Mouse (Mus musculus): ENCODE data around the gene Sfrp2.

The Sfrp2 gene

DNA sequence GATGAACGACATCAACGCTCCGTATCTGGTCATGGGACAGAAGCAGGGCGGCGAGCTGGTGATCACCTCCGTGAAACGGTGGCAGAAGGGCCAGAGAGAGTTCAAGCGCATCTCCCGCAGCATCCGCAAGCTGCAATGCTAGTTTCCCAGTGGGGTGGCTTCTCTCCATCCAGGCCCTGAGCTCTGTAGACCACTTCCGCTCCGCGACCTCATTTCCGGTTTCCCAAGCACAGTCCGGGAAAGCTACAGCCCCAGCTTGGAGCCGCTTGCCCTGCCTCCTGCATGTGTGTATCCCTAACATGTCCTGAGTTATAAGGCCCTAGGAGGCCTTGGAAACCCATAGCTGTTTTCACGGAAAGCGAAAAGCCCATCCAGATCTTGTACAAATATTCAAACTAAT, 7.2 kb downstream of the Sfrp2 start:
- no peak for DNase-seq

DNA sequence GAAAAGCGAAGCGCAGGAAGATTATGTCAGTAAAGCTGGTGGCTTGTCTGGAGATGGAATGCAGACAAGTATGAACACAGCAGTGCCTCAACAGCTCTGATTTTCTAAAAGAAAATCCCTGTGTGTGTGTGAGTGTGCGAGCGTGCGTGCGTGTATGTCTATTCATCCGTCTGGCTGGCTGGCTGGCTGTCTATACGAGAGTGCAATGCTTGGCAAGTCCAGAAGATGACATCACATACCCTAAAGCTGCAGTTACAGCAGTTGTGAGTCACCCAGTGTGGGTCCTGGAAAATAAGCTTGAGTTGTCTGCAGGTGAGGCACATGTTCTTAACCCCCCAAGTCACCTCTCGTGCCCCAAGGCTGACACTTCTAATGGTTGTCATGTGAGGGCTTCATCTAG, 9.3 kb downstream of the Sfrp2 start:
- DNase-seq = no peak

DNA sequence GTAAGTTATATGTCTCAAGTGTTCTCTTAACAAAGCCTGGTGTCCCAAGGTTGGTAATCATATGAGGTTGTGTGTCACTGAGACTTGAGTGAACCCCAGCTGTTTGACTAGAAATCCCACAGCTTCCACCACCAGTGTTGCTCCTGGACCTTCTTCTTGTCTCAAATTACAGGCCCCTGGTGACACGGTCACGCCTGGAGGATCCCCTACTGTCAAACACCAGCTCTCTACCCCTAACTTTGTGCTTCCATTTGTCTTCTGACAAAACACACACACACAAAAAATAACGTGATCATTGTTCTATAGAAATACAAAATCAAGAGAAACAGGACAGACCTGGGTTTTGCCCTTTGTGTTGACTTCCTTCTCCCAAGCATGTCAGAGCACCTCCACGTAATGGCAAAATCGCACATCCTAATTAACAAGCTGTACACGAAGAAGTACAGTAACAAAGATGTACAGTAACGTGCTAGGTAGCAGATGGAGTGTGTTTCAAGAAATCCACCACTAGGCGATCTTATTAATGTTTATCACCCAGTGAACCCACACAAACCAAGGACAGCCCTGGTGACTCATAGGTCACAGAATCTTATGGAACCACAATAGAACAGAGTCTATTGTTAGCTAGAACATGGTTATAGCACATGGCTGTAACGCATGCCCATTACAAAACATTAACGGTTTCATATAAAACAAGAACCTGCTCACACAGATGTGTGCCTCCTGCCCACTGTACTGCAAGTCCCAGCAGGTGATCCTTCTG, 15.5 kb downstream of the Sfrp2 start:
- DNase-seq = no peak

DNA sequence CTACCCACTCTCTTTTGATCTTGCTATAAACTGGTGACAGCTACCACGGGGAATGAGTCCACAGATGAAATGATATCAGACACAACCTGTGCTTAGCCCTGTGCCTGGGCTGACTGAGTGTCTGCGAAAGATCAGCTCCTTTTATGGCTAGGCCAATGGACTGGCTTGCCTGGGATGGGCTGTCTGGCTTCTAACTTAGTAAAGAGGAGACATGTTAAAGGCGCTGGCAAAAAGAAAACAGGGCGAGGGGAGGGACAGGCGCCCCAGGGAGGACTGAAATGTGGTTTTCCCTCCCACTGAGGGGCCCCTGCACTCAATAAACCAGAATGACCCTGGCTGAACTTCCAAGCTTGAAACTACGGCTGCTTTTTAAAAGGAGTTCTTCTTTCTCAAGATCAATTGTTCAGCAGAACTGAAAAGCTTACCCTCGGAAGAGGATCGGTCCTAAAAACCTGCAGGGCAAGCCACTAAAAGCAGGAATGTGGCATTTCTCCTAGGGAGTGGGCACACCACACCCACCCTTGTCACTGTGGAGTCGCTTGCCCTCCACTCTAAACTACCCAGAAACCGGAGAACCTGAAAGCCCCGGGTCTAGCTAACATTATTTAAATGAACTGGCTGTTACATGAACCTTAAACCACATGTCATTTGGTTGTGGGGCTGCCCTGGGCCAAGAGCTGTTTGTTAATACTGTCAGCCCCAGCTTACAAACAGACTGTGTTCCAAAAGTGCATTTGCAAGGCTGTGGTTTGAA, 17.8 kb downstream of the Sfrp2 start:
- no peak for DNase-seq

DNA sequence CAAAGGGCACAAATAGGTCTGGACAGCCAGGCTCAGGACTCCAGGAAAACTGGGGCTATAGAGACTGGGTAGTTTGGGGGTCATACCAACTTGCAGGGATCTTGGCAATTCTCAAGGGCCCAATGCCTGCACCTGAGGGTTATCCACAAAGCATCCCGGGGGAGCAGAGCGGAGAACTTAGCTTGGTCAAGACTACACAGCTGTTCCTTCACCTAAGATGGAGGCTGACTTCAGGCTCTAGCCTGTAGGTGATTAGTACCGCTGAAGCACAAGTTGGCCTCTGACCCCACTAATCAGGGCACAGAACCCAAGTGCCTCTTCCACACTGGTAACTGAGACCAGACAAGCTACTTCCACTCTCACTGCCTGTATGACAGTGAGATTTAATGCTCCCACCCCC, 18.6 kb downstream of the Sfrp2 start:
- DNase-seq = no peak

DNA sequence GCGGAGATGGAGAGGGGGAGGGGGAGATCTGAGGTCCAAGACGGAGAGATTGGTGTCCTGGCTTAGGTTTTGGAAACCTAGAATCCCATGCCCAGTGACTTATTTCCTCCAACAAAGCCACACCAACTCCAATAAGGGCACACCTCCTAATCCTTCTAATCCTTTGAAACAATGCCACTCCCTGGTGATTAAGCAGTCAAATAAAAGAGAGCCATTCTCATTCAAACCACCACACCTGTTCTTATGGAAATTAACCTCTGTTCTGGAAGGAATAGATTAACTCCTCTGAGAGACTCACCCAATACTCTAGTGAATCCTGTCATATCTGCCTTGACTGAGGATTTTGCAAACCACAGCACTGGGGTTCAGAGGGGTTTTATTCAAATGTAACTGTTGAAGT, 21.0 kb downstream of the Sfrp2 start:
- DNase-seq = no peak

DNA sequence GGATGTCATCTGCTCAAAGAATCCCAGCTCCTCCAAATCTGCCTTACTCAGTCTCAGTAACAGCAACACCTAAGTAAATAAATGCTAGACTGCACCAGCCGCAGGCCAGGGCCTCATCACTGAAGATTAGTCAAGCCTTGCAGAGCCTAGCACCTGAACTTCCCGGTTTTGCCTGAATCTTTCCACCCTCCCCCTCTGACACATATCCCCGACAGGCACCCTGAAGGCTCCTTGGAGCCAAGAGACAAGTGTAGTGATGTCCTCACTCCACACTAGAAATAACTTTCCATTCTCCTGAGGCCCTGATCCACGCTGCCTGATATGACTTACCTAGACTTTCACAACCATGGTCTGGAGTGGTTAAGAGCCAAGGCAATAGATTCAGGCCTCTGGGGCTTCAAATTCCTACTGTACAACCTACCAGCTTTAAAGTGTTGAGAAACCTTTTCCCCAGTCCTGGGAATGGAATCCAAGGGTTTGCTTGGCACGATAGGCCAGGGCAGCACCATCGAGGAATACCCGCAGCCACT, 21.7 kb downstream of the Sfrp2 start:
- no peak for DNase-seq

DNA sequence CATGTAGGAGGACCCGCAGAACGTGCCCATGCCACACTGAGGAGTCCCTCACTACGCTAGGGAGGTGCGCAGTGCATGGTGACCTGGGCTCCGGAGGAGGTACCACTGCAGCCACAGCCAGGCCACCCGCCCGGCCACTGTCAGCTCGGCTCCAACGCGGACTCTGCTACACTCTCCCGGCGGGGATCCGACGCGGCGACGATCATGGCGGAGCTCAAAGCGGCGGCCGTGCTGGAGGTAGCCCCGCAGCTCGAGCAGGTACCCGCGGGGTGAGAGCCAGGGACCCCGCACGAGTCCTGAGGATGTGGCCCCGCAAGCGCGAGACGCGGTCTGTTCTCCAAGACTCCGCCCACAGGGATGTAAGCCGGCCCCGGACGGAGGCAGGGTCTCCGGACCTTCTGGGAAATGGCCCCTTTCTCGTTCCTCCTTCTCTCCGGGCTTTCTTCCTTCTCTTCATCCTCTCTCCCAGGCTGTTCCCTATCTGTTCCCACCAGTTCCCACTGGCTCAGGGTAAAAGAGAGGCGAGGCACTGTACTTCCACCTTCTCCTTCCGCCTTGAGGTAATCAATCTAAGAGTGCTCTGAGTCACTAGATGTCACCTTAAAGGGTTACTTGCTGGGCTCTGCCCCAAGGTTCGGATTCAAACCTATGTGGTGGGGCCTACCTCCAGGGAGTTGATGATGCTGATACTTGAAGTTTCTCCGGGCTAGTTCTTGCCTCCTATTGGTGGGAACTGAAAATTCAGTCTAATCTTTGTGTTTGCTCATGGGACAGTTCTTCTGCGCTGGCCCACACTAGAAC, 23.7 kb downstream of the Sfrp2 start:
- DNase-seq = no peak

DNA sequence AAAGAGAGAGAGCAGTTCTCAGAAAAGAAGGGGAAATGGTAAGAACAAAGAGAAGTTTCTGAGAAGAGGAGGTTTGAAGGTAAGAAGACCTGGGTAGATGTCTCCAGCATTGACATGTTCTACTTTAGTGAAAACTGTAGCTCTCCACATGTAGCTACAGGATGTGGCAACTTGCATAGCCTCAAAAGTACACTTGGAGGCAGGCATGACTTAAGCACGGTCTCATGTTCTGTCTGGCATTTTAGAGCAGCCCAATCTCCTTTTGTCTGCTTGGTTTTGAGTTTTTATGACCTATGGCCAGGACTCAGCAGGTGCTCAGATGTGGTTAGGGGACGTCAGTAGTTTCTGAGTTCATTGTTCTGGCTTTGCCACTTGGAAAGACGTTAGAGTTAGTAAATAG, 25.3 kb downstream of the Sfrp2 start:
- DNase-seq = no peak

DNA sequence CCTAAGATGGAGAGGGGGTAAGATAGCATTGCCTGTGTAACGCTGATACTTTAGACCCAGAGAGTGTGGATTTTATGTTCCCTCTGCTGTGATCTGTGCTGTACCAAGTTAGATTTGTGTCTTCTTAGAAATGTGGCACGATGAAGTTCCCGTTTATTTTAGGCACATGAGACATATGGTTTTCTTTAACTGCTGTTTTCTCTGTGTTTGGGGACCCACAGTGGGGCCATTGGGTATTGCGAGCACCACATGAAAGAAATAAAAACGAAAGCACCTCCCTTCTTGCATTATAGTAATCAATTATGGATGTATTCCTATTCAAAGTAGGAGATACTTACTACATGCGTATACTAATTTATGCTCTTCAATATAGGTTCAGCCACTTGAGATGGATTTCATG, 31.0 kb downstream of the Sfrp2 start:
- DNase-seq = no peak

DNA sequence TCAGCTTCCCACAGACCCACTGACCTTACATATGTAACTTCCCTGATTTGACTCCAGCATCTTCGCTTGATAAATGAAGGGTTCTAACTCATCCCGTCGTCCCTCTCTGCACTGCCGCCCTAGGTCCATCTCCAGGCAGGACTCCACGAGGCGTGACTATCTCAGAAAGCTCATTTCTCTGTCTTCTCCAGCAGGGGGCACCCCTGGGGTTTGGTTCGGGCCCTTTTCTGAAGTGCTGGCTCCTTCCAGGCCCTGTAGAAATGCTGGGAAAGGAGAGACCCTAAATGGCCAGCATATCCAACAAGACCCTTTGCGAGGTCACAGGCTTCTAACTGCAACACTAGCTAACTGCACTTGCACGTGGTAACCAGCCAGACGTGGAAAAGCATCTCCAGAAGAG, 31.7 kb downstream of the Sfrp2 start:
- DNase-seq = peak; percentile 8

DNA sequence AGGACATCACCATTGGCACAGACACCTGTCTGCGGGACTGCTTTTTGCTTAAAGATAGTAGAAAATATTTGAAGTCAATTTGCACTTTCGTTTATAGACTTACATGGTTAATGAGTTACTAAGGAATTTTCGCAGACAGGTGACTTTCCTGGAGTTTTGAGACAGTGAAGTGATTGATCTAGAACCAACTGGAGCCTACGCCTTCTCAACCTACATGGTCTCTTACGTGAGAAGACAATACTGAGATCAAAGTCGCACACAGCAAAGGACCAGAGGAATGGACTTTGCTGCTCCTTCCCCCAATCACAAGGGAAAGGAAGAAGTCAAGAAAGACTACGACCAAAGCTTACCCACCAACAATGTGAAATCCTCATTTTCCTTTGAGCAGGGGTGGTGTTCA, 33.4 kb downstream of the Sfrp2 start:
- no peak for DNase-seq

DNA sequence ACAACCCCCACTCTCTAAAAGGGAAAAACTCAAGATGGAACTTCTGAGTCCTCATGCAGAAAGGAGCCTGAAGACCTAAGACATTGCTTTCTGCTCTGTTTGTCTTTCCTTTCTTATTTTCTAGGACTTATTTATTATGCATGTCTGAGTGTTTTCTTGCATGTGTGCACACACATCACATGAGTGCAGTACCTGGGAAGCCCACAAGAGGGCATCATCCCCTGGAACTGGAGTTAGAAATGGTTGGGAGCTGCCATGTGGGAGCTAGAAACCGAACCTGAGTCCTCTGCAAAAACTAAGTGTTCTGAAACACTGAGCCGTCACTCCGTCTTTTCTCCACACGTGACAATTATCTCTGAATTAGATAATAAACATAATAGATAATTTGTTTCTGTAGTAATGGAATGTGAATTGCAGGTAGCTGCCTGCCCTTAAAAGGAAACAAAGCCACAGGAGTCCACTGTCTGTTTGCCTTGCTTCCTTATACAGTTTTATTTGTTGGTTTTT, 35.6 kb downstream of the Sfrp2 start:
- no peak for DNase-seq

DNA sequence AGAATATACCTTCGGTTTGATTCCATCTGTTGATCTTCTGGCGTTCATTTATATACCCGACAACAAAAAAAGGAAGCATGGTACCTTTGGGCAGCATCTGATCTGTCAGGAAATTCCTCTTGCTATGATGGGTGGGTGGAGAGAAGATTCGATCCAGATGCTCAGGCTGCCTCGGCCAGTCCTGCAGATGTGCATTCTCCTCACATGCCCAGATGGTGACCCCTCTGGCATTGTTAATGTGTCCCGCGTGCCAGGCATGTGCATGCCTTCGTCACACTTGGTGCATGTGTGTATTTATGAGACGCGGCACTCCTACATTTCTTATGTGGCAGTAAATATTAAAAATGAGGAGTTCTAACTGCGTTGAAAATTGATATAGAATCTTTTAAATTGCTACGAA, 42.4 kb downstream of the Sfrp2 start:
- DNase-seq = no peak

DNA sequence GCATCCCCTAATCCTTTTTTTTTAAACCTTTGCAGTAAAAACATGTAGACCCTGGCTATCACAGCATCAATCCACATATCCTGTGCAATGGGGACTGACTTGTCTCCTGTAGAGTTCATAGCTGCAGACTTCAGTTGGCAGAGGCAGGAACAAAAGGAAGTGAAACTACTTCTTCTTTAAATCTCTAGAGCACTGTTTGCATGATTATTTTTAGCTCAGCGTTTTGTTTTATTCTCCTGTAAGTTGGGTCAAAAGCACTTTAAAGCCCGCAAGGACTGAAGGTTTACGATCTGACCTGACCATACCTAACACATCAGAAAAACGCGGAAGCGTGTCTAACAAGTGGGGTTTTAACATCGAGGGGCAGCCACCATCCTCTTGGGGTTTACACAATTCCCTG, 45.9 kb downstream of the Sfrp2 start:
- no peak for DNase-seq

DNA sequence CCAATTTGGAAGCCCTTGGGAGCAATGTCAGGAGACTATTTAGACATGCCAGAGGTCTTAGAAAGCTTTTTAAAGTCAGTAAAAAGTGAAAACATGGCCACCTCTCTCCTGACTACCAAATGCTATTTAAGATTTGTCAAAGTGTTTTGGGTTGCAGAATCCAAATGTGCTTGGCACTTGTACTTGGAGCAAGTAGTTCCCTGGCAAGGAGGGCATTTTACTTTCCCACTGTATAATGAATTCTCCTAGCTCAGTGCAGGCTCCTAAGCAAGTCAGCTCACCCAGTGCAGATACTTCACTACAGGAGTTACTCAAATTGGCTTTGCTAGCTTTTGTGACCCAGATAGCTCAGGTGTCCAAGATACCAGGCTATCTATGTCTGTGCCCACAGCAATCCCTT, 46.7 kb downstream of the Sfrp2 start:
- no peak for DNase-seq

DNA sequence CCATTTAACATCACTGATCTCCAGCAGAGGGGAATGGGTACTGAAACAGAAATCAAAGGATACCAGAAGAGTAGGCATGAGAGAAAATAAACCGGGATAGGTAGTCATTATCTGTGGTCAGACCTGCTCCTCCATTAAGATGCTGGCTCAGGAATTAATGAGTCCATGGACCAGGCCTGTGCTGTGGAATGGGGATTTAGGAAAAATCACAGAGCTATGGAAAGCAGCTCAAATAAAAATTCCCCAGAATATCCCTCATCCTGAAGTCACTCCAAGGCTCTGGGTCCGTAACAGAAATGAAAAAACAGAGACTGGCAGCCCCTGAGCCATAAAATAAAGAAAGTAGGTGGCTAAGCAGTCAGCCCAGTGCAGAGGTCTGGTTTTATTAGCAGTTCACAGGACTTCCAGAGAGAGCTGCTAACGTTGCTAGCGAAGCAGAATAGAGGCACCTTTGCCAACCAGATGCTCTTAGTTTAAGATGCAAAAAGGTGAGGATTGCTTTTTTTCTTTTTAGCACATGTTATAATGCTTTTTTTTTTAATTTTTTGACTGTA, 50.3 kb downstream of the Sfrp2 start:
- DNase-seq = no peak

DNA sequence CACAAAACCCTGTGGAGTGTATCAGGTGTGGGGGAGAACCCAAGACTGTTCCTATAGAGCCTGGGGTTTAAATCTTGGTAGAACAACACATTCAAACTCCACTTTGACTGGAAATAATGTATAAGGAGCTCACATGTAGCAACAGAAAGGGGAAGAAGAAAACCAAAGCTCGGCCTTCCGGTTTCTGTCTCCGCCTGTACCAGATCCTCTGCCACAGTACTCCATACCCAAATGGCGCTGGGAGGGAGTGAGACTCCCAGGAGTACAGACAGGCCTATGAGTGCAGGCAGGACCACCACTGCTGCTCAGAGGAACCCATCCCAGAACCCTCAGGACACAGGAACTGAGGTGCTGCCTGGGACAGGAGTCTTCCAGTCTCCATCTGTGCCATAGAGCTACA, 57.7 kb downstream of the Sfrp2 start:
- no peak for DNase-seq

All from cerebellum, adult 9-11 months (tissue).